Mouse (Mus musculus) macrophage (primary cell): ENCODE measurements around the gene Abr. TPM values are rescaled to one million over a fixed set of nuclear protein-coding genes. Genes with fewer than 3 reads are reported as not detected.

Source experiments
- H3K27ac ChIP-seq: fragments of 350-480 bp; formaldehyde crosslinking; 2 replicates; pipeline ENCODE4 v1.9.0; 2021
- H3K36me3 ChIP-seq: fragments of 350-480 bp; formaldehyde crosslinking; 2 replicates; pipeline ENCODE4 v1.9.0; 2021; ENCODE audit errors: inconsistent target
- H3K4me3 ChIP-seq: fragments of 350-480 bp; formaldehyde crosslinking; 2 replicates; pipeline ENCODE4 v1.9.0; 2021; ENCODE audit errors: inconsistent target
- H3K79me2 ChIP-seq: fragments of 350-480 bp; formaldehyde crosslinking; 2 replicates; pipeline ENCODE4 v1.9.0; 2021; ENCODE audit errors: inconsistent target
- WGBS: methylation state at CpG from one replicate; pipeline ENCODE4 v1.1.7; 2026; ENCODE audit warnings: inconsistent platforms; ENCODE audit not compliant: missing documents; 5-methylcytosine and 5-hydroxymethylcytosine counted together
- polyA plus RNA-seq: library from polyadenylated mRNA; stranded (reverse); fragments of 250-400 nt; gene quantifications from 3 replicates; pipeline ENCODE4 v1.2.4, GENCODE M21; 2018; ENCODE audit warnings: inconsistent platforms

The Abr gene
- polyA plus RNA-seq, 1 experiment from 2014 or later, result 100 TPM

DNA sequence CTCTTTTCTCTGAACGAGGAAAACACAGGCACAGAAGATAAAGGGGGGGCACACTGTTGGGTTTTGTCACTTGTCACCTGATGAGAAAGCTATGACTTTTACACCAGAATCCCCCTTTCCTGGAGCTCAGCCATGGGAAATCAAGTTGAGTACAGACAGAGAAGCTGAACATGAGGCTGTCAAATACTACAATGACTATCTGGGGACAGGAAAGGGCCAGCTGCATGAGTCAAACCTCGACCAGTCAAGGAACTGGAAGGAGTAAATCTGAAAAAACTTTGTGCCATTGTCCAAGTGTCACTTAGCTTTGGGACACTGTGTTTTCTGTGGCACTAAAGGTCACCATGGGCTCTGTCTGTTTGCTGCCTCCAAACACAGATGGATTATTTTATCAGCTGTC lies 22.9 kb downstream of the Abr start:
- H3K79me2 ChIP-seq, result peaks cover 100% of the 10 kb centered on the region
- 44% methylated on average over 2 of the region's 2 CpGs for WGBS
- H3K4me3 ChIP-seq, result no peak overlapping the region
- H3K36me3 ChIP-seq, result peaks cover 25% of the 10 kb centered on the region; the same call in 1 of the 2 replicates
- H3K27ac ChIP-seq, result no peak overlapping the region

DNA sequence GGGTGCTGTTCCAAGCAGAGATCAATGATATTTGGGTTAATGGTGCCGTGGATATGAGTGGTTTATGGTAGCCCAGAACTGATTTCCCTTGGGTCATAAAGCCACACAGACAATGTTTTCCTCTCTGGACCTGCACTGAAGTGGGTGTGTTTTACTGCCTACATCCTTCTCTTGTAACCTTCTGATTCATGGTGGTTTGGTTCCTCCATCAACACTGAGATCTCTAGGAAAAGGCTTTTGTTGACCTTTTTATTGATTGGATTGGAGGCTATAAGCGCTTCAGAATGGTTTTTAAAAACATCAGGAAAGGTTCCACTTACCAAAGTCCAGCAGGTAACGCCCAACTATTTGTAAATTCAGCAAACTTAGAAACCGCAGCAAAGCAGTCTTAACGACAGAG lies 23.4 kb downstream of the Abr start:
- no peak overlapping the region for H3K27ac ChIP-seq
- H3K79me2 ChIP-seq, result peaks cover 100% of the 10 kb centered on the region
- H3K4me3 ChIP-seq, result no peak overlapping the region
- WGBS, result 86% methylated on average over 4 of the region's 5 CpGs
- H3K36me3 ChIP-seq, result peaks cover 24% of the 10 kb centered on the region; the same call in 1 of the 2 replicates

DNA sequence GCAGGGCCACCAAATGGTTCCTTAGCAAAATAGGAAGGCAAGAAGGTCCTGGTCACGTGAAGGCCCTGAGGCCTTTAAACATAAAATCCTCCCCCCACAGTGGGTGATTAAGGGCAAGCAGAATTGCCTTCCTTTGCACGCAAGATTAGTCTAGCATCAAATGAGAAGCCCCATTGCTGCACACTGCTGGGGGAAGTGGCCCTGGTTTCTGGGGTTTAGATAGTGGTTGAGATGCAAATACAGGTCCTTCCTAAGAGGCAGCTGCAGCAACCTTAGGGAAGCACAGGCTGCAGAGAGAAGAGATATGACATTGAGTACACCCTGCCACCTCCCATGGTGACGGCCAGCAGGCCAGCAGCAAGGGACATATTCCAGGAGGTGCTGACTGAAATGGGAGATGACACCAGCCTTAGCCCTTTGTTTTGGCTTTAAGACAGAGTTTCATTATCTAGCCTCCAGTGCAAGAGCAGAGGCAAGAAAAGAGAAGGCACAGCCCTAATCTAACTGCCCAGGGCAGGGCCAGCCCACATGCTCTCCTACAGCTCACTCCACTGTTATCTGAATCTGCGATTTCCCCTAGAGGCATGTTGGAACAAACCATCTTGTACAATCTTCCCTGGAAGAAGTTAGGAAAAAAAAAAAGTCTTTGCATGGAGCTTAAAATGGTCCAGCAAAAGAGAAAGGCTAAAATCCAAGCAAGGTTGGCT lies 28.3 kb downstream of the Abr start:
- Histone ChIP-seq H3K4me3 (no peak overlapping the region), H3K27ac (peak overlapping the region; percentile 68), H3K36me3 (0 out of 2 replicates have a peak, but pooled peaks cover 8% of the 10 kb centered on the region), H3K79me2 (peaks cover 97% of the 10 kb centered on the region)
- 20% methylated on average over 4 of the region's 4 CpGs for WGBS

DNA sequence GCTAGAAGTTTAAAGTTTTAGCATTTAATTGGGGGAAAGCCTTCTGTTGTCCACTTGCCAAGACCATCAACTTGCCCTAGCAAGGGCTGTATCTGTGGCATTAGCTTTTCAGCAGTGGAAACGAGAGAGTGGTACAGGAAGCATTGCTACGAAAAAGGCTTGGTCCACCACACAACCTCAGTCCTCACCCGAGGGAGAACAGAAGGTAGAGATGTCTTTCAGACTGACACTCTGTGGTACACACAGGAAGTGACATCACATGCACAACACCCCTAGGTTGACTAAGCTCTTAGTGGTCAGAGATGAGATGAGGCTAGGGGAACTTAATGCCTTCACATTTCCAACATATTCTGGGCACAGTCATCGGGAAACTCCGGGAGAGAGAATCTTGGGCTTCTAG lies 32.4 kb downstream of the Abr start:
- Histone ChIP-seq H3K36me3 (no peaks in the 10 kb centered on the region), H3K79me2 (peaks cover 71% of the 10 kb centered on the region), H3K4me3 (no peak overlapping the region), H3K27ac (peak overlapping the region; percentile 100)
- 30% methylated on average over 5 of the region's 5 CpGs for WGBS

DNA sequence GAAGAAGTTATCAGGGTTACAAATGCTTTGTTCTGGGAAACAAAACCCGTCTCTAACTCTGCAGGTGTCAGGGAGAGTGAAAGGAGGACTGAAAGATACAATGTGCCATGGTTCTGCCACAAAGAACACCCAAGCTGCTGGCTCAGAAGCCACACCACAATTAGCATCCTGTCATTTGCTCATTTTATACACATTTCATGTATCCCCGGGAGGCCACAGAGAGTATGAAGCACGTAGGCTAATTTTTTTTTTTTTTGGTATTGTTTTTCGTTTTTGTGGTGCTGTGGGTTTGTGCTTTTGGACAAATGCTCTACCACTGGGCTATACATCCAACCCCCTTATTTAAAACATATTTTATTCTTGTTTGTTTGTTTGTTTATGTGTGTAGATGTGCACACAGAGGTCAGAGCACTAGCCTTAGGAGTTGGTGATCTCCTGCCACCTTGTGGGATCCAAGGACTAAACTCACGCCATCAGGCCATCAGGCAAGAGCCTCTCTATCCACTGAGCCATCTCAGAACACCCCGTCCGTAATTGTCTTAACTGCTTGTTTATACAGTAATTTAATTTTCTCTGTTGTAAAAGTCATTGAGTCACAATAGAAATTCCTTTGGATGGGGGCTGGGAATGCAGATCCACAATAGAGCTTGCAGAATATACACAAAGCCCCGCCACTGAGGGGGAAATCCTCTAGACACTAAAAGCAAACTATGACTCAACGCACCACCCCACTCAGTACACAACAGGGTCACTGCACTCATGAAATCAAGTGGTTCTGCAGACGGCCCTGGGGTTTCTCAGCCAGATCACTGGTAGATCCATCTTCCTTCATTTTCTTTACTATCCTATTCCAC lies 33.3 kb downstream of the Abr start:
- 48% methylated on average over 10 of the region's 10 CpGs for WGBS
- no peak overlapping the region for H3K4me3 ChIP-seq
- H3K79me2 ChIP-seq, result peaks cover 71% of the 10 kb centered on the region
- peak overlapping the region; percentile 100 for H3K27ac ChIP-seq
- H3K36me3 ChIP-seq, result no peaks in the 10 kb centered on the region

DNA sequence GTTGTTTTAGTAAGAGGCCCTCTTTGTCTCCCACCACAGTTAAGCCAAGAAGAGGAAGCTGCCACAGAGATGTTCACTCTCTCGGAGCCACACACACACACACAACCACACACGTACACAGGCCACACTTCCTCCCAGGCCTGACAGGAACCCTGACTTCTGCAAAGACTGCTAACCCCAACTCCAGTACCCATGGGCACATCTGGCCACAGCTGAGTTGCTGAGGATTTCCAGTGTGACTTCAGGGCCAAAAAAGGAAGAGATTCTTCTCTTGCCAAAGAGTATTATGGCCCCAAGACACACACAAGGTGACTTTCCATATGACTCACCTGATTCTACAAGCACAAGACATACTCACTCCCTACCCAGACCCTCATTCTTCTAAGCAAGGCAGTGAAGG lies 34.1 kb downstream of the Abr start:
- H3K36me3 ChIP-seq, result no peaks in the 10 kb centered on the region
- peaks cover 71% of the 10 kb centered on the region for H3K79me2 ChIP-seq
- peak overlapping the region; percentile 100 for H3K27ac ChIP-seq
- H3K4me3 ChIP-seq, result no peak overlapping the region
- 0% methylated on average over 2 of the region's 2 CpGs for WGBS

DNA sequence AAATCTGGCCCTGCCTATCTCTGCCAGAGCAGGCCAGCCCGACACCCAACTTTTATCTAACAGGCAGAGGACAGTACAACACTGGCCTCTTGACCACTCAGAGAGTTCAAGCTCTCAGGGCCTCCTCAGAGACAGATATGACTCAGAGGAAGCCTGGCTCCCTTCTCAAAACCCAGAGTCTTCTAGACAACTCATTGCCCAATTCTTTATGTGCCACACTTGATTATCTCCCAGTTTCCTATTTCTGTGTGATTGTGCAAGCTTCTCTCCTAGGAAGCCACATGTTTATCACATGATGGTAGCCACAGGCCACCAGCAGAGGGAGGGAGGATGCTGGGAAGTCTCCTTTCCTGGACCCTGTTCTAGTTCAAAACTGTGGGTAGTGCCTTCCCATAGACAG lies 34.8 kb downstream of the Abr start:
- Histone ChIP-seq H3K27ac (peak overlapping the region; percentile 100), H3K79me2 (peaks cover 71% of the 10 kb centered on the region), H3K36me3 (no peaks in the 10 kb centered on the region), H3K4me3 (no peak overlapping the region)
- WGBS, result 17% methylated on average over 1 of the region's 1 CpGs

DNA sequence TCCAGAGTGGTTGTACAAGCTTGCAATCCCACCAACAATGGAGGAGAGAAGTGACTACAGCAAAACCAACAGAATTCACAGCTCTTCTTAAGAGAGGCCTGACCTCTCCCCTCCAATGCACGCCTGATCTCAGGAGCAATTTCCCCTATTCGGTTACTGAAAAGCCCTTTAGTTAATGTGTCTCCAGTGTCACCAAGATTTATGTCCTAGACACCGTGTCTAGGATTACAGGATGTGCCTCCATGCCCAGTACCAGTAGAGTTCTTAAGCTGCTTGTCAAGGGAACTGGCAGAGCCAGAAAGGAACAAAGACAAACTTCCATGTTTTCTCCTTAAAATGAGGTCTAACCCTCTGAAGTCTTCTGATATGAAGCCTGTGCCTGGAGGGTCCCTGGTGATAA lies 36.0 kb downstream of the Abr start:
- Histone ChIP-seq H3K4me3 (no peak overlapping the region), H3K27ac (peak overlapping the region; percentile 100), H3K36me3 (no peaks in the 10 kb centered on the region), H3K79me2 (peaks cover 71% of the 10 kb centered on the region)
- WGBS, result 63% methylated on average over 3 of the region's 3 CpGs

DNA sequence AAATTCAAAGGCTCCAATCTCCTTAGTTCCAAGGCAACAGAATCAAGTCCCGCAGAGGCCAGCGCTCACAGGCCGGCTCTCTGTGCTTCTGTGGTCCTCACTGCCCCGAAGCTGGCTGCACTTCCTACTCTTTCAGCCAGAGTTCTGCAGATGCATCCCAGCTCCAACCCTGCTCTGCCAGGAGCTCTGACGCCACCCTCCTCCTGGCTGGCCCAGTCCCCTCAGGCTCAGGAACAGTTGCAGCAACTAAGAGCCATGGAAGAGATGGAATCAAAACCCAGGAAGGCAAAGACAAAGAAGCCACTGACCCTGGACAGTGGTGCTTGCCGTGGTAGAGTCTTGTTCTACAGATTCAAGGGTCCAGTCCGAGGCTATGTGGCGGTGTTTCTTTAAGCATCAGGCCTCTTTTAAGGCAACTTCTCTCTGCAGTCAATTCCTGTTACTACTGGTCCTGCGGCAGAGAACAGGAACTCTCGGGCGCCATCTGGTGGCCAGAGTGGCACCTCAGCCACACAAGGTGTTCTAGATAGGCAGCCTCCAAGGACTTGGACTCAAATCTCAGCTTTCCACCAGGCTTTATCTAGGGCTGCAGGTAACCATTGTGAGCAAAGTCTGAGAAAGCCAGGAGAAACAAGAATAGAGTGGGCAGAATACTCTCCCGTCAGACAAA lies 44.4 kb downstream of the Abr start:
- WGBS, result 51% methylated on average over 12 of the region's 12 CpGs
- no peaks in the 10 kb centered on the region for H3K36me3 ChIP-seq
- peaks cover 100% of the 10 kb centered on the region for H3K79me2 ChIP-seq
- peak overlapping the region; percentile 8; the same call in 1 of the 2 replicates for H3K27ac ChIP-seq
- no peak overlapping the region for H3K4me3 ChIP-seq

DNA sequence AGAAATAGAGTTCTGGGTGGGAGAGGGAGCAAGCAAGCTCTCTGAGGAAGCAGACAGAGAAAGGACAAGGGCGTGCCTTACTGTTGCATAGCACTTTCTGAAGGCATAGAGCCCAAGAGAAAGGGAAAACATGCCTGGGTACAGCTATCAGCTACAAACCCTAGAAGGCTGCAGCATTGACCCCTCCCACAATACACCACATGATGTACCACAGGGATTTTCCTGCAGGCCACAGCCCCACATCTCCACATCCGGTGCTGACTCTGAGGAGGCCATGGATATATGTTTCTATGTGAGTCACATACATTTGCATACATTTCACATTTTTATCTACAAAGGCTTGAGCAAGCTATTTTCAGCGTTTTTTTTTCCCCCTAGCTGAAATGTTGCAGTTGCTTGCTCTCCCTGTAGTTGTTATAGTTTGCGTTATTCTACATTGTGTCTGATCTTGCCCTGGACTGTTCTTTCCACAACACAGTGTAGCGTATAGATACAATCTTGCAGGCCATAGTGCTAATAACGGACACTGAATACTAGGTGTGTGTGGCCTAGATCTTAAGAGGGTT lies 49.2 kb downstream of the Abr start:
- Histone ChIP-seq H3K27ac (peak overlapping the region; percentile 75), H3K79me2 (peaks cover 99% of the 10 kb centered on the region), H3K4me3 (no peak overlapping the region), H3K36me3 (no peaks in the 10 kb centered on the region)
- 79% methylated on average over 6 of the region's 6 CpGs for WGBS

DNA sequence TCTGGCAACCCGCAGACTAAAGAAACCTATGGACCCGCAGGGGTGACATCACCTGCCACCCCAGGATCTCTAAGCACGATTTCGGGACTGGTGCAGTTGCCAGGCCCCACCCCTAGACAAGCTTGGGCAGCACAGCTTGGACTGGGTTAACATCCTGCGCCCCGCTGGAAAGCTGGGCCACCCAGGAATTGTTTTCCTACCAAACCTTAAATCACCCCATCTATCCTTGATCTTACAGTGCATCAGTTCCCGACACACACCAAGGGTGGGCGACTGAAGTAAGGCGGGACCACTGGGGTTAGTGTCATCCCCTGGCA lies 50.5 kb downstream of the Abr start:
- H3K36me3 ChIP-seq, result no peaks in the 10 kb centered on the region
- no peak overlapping the region for H3K4me3 ChIP-seq
- H3K79me2 ChIP-seq, result peaks cover 99% of the 10 kb centered on the region
- peak overlapping the region; percentile 75 for H3K27ac ChIP-seq
- WGBS, result 47% methylated on average over 9 of the region's 9 CpGs

DNA sequence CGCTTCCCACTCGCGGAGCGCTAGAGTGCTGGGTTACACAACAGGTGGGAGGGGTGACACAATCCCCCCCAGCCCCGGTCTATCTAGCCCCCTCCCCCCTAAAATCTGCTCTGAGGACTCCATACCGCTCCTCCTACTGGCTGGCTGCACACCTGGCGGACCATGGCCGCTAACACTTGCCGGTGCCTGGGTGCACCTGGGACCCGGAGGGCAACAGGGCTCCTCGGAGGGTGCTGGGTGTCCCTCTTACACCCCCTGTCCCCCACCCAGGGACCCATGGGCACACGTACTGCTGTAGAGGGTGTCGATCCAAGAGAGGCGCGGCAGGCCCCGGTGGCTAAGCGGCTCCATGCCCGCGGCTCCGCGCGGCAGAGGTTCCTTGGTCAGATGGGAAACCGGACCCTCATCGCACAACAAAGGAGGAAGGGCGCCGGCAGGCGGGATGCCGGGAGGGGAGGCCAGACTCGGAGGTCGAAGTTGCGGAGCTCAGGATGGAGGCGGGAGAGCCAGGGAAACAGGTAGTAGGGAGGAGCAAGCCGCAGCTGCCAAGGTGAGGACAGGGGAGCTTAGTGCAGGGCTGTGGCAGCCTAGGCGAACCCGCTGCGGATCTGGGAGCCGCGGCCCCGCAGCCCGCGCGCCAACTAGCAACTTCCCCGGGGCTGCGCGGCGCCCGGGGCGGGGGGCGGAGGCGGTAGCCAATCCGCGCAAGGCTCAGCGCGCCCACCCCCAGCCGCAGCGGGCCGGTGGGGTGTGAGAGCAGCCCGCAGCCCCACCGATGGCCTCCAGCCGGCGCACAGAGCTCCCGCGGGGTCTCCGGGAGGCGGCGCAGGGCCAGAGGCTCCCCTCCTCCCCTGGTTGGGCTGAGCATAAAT lies 51.1 kb downstream of the Abr start:
- WGBS, result 20% methylated on average over 66 of the region's 66 CpGs
- no peaks in the 10 kb centered on the region for H3K36me3 ChIP-seq
- no peak overlapping the region; the same call in 1 of the 2 replicates for H3K4me3 ChIP-seq
- peak overlapping the region; percentile 75; the same call in 1 of the 2 replicates for H3K27ac ChIP-seq
- peaks cover 99% of the 10 kb centered on the region for H3K79me2 ChIP-seq

DNA sequence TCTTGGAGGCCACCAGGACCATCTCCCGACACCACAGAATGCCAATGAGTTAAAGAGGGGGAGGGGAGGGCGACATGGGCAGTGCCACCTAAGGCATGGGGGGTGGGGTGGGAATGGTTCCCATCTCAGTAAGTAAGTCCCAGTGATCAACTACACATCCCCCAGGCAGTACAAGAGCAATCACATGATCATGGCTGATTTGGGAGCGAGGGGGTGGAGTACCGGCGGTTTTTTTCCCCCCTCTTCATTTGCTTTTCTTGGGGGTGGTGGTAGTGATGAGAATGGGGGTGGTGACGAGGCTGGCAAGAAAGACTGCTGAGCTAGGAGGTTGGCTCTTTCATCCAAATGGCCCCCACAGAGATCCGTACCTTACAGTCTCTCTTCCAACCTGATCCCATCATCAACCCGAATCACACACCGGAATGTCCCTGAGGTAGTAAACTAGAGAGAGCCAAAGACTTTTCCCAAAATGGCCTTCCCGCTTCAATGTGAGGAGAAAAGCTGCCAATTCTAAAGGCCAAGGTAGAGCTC lies 51.8 kb downstream of the Abr start:
- Histone ChIP-seq H3K4me3 (no peak overlapping the region; the same call in 1 of the 2 replicates), H3K27ac (no peak overlapping the region), H3K36me3 (no peaks in the 10 kb centered on the region), H3K79me2 (peaks cover 99% of the 10 kb centered on the region)
- WGBS, result 86% methylated on average over 10 of the region's 10 CpGs
